Mouse (Mus musculus) liver, postnatal 0 days (tissue): ENCODE results near the gene Gm37240.

ENCODE experiments used
- CTCF ChIP-seq: sonication (generic); IDR thresholded peaks from 2 replicates; pipeline ENCODE4 v1.5.1; 2016; ENCODE audit warnings: antibody characterized with exemption, low read depth
- EP300 ChIP-seq: IDR thresholded peaks from 2 replicates; pipeline ENCODE4 v1.6.1; 2016; ENCODE audit warnings: antibody characterized with exemption, low read depth, mild to moderate bottlenecking

- TF ChIP-seq CTCF: no peak
- no peak for TF ChIP-seq EP300
Observed at GRCm38 (mm10) chr3:85659681-85660080, 227.6 kb downstream of the Gm37240 start.
